Mouse (Mus musculus) skeletal muscle tissue, adult 2 months (tissue): ENCODE measurements around the gene Dhcr24.

Source experiments
- DNase-seq: peaks from one replicate; pipeline ENCODE4 v3.0.0-alpha.2; 2012; ENCODE audit warnings: low read depth, low spot score

Gene Dhcr24

GRCm38 (mm10) chr4:106560213-106560845 is 509 bp upstream of the Dhcr24 start:
- DNase-seq: no peak

DNA sequence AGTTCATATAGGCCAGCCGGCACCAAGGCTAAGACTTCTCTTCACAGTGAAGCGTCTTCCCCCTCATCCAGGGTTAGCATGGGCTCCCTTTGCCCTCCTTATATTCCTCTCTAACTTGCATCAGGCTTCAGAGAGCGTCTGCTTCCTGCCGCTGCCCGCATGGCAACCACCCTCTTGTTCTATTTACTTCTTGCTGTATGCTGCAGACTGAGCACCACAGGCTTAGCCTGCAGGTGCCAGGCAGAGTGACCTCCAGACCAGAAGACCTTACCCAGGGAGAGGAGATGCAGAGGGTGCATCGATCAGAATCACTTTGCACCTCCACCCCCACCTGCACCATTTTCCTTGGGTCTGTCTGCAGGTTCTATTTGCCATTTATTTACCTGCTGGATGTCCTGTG is 1.2 kb downstream of the Dhcr24 start:
- DNase-seq: no peak

- no peak for DNase-seq
Observed at GRCm38 (mm10) chr4:106562837-106563790, 2.3 kb downstream of the Dhcr24 start.

DNA sequence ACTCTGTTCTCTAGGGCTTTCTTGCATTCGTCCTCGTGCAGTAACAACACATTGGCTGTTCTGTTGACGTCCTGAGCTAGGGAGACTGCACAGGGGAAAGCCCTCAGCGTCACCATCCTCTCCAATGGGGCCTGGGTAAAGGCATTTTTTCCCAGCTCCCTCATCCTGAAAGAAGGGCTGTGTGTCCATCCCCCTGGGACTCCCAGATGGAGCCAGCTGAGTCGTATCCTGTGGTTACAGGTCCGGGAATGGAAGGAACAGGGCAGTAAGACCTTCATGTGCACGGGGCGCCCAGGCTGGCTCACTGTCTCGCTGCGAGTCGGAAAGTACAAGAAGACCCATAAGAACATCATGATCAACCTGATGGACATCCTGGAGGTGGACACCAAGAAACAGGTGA is 3.3 kb downstream of the Dhcr24 start:
- DNase-seq: no peak

DNA sequence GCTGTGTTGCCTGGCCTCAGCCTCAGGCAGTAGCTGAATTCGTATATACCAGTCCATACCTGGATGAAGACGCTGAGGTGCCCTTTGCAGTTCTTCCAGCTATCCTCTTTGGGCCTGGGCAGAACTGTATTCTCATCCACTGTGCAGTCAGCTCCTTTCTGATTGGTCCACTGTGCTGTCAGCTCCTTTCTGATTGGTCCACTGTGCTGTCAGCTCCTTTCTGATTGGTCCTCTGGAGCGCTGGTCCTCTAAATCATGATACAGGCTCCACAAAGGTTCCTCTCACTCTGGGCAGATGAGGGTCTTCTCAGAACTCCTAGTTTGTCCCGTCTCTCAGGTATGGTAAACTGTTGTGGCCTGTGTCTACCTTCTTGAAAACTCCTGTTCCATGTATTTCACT is 8.8 kb downstream of the Dhcr24 start:
- no peak for DNase-seq

DNA sequence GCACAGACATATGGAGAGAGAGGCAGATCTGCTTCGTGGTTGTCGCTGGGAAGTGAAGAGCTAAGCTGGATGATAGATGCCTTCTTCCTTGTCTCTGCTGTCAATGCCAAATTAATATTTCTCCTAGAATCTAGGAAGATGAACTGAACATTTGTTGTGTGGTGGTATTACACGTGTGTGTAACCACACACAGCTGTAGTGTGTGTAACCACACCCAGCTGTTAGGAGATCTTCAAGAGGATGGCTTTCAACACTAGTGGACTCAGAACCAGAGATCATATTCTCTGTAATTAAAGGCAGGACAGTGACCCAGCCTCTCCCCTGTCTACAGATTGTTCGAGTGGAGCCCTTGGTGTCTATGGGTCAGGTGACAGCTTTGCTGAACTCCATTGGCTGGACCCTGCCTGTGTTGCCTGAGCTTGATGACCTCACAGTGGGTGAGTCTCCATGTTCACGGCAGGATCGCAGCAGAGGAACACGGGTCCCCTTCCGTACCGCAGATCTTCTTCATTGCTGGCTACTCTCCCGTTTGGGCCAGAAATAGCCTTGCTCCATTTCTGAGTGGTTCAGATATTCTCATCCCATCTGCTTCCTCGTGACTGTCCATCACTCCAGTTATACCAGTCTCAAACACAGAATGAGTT is 10.4 kb downstream of the Dhcr24 start:
- DNase-seq: no peak

GRCm38 (mm10) chr4:106575022-106575421 is 14.2 kb downstream of the Dhcr24 start:
- DNase-seq: no peak

DNA sequence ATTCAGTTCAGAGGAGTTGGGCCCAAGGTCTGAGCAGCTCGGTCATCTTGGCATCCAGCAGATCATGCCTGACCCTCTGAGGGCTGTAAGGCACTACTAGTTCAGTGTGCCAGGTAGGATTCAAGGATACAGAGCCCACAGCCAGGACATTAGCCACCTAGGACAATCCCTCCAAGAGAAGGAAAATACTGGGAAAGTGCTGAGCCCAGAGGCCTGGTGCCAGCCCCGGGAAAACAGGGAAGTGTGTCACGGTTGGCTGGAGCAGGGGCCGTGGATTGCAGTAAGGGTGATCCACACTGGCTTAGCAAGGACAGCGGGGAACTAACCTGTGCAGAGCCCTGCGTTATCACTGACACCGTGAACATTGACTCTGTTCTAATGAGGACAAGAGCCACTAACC is 16.7 kb downstream of the Dhcr24 start:
- no peak for DNase-seq

DNA sequence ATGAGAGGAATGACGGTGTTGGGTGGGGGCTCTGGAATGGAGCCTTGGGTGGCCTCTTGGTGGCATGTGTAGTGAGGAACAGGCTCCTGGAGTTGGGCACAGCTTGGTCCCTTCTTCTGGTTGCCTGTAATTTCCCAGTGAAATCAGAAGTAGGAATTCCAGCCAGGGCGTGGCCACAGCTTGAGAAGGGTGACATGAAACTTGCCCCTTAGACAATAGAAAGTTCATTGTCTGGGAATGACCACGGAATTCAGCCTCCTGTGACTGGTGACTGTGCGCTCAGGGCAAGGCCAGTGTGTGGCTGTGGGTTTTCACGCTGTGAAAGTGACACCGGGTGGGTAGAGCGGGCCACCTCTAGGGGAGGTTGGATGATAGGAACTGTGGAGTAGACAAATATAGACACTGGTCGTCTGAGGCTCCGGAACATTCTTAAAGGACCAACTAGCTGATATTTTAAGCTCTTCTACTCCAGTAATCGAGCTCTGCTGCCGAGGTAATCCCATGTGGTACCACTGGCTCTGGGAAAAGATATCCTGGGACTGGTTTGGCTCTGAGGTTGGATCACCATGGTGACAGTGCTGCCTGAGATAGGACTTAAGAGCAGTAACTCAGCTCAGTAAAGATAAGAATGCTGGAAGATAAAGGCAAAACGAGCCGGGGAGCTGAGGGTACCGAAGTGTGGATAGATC is 20.5 kb downstream of the Dhcr24 start:
- peak; percentile 18 for DNase-seq

DNA sequence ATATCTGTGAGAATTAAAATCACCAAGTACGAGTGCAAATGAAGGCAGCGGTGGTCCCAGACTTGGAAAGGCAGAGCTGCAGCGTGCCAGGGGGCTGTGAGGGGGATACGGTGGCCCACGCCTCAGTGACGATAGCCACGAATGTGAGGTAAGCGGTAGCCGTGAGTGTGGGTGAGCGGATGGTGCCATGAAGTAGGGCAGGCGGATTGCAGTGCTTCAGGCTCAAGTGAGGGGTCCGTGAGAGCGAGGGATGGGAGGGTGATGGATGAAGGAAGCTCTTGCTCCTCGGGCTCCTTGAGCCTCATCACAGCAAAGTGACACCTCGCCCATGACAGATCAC is 21.0 kb downstream of the Dhcr24 start:
- no peak for DNase-seq

GRCm38 (mm10) chr4:106582428-106583153 is 21.8 kb downstream of the Dhcr24 start:
- DNase-seq: no peak

DNA sequence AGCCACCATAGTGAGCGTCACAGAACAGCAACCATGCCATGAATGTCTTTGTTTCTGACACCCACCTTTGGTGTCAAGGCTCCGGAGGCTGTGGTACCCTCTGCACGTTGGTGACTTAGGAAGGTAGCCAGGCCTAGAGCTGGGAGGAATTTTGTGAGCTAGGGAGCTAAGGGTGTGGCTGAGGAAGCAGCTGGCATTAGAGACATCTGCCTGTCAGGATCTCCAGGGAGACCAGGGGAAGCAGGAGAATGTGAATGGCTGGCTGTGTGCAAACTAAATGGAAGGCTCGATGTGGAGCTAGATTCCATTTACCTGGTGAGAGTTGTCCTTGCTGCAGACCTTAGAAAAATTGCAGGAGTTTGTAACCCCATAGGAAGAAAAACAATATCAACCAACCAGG is 23.8 kb downstream of the Dhcr24 start:
- DNase-seq: no peak

DNA sequence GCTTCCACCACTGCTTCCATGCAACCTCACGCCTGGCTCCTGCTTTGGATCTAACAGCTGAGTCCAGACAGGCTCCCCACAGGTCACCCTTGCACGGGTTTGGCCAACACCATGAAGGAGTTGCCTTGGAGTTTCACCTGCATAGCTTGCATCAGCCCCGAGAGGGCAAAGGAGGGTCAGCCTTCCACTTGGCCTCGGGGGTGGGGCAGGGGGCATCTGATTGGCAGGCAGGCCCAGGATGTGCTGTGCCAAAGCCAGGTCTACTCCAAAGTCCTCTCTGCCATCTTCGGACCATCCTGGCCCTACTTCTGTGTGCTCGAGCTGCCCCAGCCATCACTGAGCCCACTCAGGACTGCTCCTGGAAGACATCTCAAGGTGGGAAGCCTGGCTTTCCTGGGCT is 26.2 kb downstream of the Dhcr24 start:
- DNase-seq: no peak

DNA sequence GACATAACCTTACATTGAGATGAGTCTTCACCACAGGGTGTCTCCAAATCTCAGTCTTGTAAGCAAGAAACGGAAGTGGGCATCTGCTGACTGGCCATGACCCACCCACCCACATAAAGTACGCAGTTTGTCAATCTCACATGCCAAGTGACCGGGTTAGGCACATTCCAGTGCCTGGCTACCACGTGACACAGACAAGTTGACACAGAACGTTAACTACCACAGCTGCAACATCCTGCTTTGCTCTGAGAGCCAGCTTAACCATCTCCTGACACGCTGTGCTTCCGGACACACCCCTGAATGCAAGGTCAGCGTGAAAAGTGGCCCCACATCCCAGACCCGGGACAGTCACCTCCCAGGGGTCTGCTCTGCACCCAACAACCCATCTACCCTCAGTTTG is 29.3 kb downstream of the Dhcr24 start:
- no peak for DNase-seq

- no peak for DNase-seq
Observed at GRCm38 (mm10) chr4:106590871-106591270, 30.0 kb downstream of the Dhcr24 start.

GRCm38 (mm10) chr4:106593636-106594035 is 32.8 kb downstream of the Dhcr24 start:
- no peak for DNase-seq

DNA sequence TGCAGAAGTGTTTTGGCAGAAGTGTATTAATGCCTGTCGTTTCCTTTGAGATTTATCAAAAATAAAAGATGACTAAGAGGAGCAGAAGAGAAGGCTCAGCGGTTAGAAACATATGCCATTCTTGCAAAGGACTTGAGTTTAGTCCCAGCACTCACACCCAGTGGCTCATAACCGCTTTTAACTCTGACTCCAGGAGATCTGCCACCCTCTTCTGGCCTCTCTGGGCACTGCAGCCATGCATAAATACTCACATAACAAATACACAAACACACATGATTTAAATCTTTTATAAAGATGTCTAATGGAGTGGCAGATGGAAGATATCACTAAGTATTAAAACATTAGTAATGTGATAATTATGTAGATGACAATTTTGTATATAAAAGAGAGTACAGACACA is 35.4 kb downstream of the Dhcr24 start:
- no peak for DNase-seq

DNA sequence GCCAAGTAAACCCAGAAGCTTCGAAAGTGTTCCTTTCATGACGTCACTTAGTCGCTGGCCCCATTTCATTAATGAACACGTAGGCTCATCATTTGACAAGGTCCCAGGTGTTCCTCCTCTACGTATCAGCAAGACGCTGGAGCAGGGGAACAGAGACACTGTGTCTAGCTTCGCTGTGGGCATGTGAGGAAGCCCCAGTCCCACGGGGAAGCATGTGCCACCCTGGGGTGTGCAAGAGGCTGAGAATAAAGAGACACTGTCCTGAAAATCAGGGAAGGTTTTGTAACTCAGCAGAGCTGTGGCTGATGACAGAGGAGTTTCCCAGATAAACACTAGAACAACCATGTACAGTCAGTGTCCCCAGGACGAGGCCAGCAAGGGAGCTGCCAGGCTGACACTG is 36.2 kb downstream of the Dhcr24 start:
- DNase-seq: no peak

DNA sequence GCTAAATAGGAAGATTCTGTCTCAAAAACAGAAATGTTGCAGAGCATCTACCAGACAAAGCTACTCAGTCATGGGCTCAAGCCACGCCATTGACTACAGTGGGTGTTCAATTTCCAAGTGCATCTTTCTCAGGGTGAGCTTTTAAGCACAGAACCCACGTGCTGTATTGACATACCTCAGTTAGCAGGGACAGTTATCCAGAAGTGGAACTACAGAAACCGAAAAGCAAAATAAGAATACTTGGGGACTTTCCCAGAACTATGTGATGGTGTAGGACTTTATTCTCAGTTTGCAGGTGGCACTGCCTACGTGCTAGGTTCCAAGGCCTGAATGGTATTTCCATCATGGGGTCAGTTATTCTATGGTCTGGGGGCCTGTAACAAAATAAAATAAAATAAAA is 36.9 kb downstream of the Dhcr24 start:
- DNase-seq: no peak

- no peak for DNase-seq
Observed at GRCm38 (mm10) chr4:106599415-106599814, 38.6 kb downstream of the Dhcr24 start.

GRCm38 (mm10) chr4:106600770-106601169 is 39.9 kb downstream of the Dhcr24 start:
- no peak for DNase-seq
